Mouse (Mus musculus): Measurements from ENCODE around the gene Sash1. TPM values are rescaled to one million over a fixed set of nuclear protein-coding genes. Genes with fewer than 3 reads are reported as not detected.

Gene Sash1
- polyA plus RNA-seq, 1 experiment from 2014 or later: 2.8 TPM

DNA sequence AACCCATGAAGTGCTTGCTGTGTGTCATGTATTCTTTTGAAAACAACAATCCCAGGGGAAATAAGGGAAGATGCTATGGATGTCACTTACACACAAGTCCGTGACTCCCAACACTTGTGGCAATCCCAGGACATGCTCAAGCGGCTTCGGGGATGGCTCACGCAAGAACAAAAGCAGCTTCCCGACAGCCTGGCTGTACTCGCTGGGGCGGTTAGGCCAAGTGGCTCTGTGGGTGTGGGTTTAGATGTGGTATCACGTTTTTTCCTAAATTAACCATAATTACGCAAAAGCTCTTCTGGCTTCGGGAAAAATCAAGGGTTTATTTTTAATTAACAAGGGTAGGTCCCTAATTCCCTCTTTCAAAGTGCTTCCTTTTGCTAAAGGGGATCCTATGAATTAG lies 59.6 kb downstream of the Sash1 start:
- H3K9me3 ChIP-seq (ENCODE audit: control insufficient read depth): no peaks in the 10 kb centered on the region
- no peak overlapping the region for H3K27ac ChIP-seq (ENCODE audit: low read depth, low read length)
- H3K4me2 ChIP-seq (replicated peaks; ENCODE audit: low read depth): no peak overlapping the region
- H3K27me3 ChIP-seq (replicated peaks; ENCODE audit: control insufficient read depth, insufficient read depth, low read length): no peaks in the 10 kb centered on the region
- H3K4me3 ChIP-seq (ENCODE audit: low read depth, low read length): no peak overlapping the region
- WGBS: 87% methylated on average over 10 of the region's 10 CpGs
- H3K9ac ChIP-seq (ENCODE audit: low read depth, low read length): no peak overlapping the region
- no peak for TF ChIP-seq CTCF (IDR thresholded peaks at IDR 0.05; ENCODE audit: low read depth)
- no peak for ATAC-seq
- H3K4me1 ChIP-seq (replicated peaks; ENCODE audit: control insufficient read depth, insufficient read depth, low read length): no peaks in the 10 kb centered on the region; the same call in 1 of the 2 replicates
- H3K36me3 ChIP-seq (ENCODE audit: control insufficient read depth, insufficient read depth): no peaks in the 10 kb centered on the region

DNA sequence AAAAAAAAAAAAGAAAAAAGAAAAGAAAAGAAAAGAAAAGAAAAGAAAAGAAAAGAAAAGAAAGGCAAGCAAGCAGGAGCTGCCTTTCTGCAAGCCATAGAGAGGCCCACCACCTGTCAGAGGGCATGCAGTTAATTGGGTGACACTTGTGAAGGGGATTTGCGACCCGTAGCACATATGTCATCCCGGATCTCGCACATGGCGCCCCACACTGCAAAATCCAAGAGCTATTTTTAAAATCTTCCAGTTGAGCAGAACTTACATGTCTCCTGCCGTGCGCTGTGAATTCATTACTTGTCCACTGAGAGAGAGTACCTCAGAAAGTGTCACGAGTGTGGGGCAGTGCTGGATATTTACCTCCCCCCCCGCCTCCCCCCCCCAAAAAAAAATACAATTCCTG lies 60.0 kb downstream of the Sash1 start:
- Histone ChIP-seq H3K27me3 (replicated peaks; ENCODE audit: control insufficient read depth, insufficient read depth, low read length) (no peaks in the 10 kb centered on the region), H3K4me2 (replicated peaks; ENCODE audit: low read depth) (no peak overlapping the region), H3K9me3 (ENCODE audit: control insufficient read depth) (no peaks in the 10 kb centered on the region), H3K4me1 (replicated peaks; ENCODE audit: control insufficient read depth, insufficient read depth, low read length) (no peaks in the 10 kb centered on the region; the same call in 1 of the 2 replicates), H3K36me3 (ENCODE audit: control insufficient read depth, insufficient read depth) (no peaks in the 10 kb centered on the region), H3K9ac (ENCODE audit: low read depth, low read length) (no peak overlapping the region), H3K27ac (ENCODE audit: low read depth, low read length) (no peak overlapping the region), H3K4me3 (ENCODE audit: low read depth, low read length) (no peak overlapping the region)
- WGBS: 91% methylated on average over 9 of the region's 9 CpGs
- TF ChIP-seq CTCF (IDR thresholded peaks at IDR 0.05; ENCODE audit: low read depth): no peak
- ATAC-seq: no peak

DNA sequence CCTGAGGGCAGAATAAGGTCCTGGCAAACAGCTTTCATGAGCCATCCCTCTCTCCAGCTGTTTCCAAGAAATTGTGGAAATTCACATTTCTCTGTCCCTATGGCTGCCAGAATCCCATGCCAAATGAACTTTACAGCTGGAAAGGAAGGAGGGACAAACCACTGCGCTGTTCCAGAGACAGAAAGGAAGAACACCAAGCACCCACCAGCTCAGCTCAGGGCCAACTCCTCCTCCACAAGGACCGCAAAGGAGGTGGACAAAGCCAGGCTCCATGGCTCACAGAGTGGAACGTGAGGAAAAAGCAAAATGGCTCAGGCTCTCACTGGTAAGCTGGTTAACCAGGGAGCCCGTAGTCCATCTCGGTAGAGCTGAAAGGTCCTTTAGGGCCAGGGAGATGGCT lies 67.8 kb downstream of the Sash1 start:
- WGBS: 87% methylated on average over 5 of the region's 5 CpGs
- no peak overlapping the region for H3K27ac ChIP-seq (ENCODE audit: low read depth, low read length)
- H3K36me3 ChIP-seq (ENCODE audit: control insufficient read depth, insufficient read depth): peaks cover 3% of the 10 kb centered on the region; the same call in 1 of the 2 replicates
- no peak overlapping the region for H3K4me3 ChIP-seq (ENCODE audit: low read depth, low read length)
- H3K27me3 ChIP-seq (replicated peaks; ENCODE audit: control insufficient read depth, insufficient read depth, low read length): no peaks in the 10 kb centered on the region
- H3K9me3 ChIP-seq (ENCODE audit: control insufficient read depth): no peaks in the 10 kb centered on the region
- no peak overlapping the region for H3K4me2 ChIP-seq (replicated peaks; ENCODE audit: low read depth)
- peaks cover 5% of the 10 kb centered on the region; the same call in 1 of the 2 replicates for H3K4me1 ChIP-seq (replicated peaks; ENCODE audit: control insufficient read depth, insufficient read depth, low read length)
- H3K9ac ChIP-seq (ENCODE audit: low read depth, low read length): no peak overlapping the region
- ATAC-seq: no peak
- no peak for TF ChIP-seq CTCF (IDR thresholded peaks at IDR 0.05; ENCODE audit: low read depth)

DNA sequence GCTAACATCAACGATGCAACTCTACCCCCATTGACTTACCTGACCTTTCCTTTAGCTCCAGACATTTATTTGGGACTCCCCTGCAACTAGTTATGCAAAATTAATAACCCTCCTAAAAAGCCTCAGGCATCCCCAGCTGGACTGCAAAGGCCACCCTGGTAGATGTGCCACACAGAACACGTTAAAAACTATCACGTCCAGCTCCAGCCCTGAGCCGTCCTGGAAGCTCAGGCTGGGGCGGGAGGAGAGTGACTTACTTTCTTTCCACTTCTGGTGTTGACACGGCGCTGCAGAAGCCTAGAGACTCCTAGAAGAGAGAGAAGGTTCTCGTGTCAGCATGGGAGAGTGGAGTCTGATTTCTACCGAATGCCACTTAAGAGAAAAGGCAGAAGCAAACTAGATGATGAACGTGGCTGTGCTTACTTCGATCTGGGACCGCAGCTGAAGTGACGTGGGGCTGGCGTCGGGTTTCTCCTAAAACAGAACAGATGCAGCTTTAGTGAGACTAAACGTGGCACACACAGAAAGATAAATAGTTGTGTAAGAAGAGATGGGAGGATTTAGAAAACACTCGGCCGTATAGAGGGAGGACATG lies 71.8 kb downstream of the Sash1 start:
- H3K36me3 ChIP-seq (ENCODE audit: control insufficient read depth, insufficient read depth): peaks cover 5% of the 10 kb centered on the region; the same call in 1 of the 2 replicates
- TF ChIP-seq CTCF (IDR thresholded peaks at IDR 0.05; ENCODE audit: low read depth): no peak
- H3K9ac ChIP-seq (ENCODE audit: low read depth, low read length): no peak overlapping the region
- H3K27ac ChIP-seq (ENCODE audit: low read depth, low read length): no peak overlapping the region
- no peak overlapping the region for H3K4me2 ChIP-seq (replicated peaks; ENCODE audit: low read depth)
- 54% methylated on average over 18 of the region's 18 CpGs for WGBS
- no peak for ATAC-seq
- H3K27me3 ChIP-seq (replicated peaks; ENCODE audit: control insufficient read depth, insufficient read depth, low read length): no peaks in the 10 kb centered on the region
- H3K9me3 ChIP-seq (ENCODE audit: control insufficient read depth): no peaks in the 10 kb centered on the region
- no peak overlapping the region for H3K4me3 ChIP-seq (ENCODE audit: low read depth, low read length)
- H3K4me1 ChIP-seq (replicated peaks; ENCODE audit: control insufficient read depth, insufficient read depth, low read length): peaks cover 5% of the 10 kb centered on the region; the same call in 1 of the 2 replicates

DNA sequence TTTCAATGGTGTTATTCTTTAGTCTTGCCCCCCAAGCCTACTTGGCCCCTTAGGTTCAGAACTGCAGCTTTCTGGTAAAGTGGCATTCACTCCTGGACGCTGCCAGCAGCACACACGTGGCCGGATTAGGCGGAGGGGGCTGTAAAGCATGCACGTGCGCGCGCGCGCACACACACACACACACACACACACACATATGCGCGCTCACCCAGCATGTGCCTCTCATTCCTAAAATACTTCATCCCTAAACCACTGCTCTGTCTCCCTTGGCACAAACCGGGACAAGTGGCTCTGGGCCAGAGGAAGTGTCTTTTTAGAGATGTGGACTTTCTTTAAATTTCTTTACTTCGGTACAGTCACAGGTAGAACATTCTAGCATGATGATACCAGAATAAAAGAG lies 72.6 kb downstream of the Sash1 start:
- Histone ChIP-seq H3K4me3 (ENCODE audit: low read depth, low read length) (no peak overlapping the region), H3K27ac (ENCODE audit: low read depth, low read length) (no peak overlapping the region), H3K36me3 (ENCODE audit: control insufficient read depth, insufficient read depth) (peaks cover 5% of the 10 kb centered on the region; the same call in 1 of the 2 replicates), H3K4me2 (replicated peaks; ENCODE audit: low read depth) (no peak overlapping the region), H3K4me1 (replicated peaks; ENCODE audit: control insufficient read depth, insufficient read depth, low read length) (peaks cover 5% of the 10 kb centered on the region; the same call in 1 of the 2 replicates), H3K9ac (ENCODE audit: low read depth, low read length) (no peak overlapping the region), H3K27me3 (replicated peaks; ENCODE audit: control insufficient read depth, insufficient read depth, low read length) (no peaks in the 10 kb centered on the region), H3K9me3 (ENCODE audit: control insufficient read depth) (no peaks in the 10 kb centered on the region)
- no peak for ATAC-seq
- 77% methylated on average over 14 of the region's 14 CpGs for WGBS
- no peak for TF ChIP-seq CTCF (IDR thresholded peaks at IDR 0.05; ENCODE audit: low read depth)

DNA sequence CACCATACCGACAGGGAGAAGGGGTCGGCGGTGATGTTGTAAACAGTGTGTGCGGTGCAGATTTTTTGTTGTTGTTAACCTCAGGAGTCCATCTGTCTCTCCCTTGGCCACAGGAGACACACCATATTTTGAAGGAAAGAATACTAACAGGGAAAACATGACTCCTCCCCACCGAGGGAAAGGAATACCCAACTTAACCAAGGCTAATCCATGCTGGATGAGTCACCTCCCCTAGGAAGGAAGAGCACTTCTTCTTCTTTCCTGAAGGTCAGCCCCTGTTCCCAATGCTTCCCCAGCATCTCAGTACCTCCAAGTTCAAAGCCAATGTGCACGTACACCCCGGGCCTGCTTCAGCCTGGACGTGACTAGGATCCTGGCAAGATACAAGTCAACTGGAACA lies 73.1 kb downstream of the Sash1 start:
- no peak overlapping the region for H3K9ac ChIP-seq (ENCODE audit: low read depth, low read length)
- no peak overlapping the region for H3K4me3 ChIP-seq (ENCODE audit: low read depth, low read length)
- WGBS: 64% methylated on average over 8 of the region's 8 CpGs
- ATAC-seq: no peak
- no peaks in the 10 kb centered on the region for H3K27me3 ChIP-seq (replicated peaks; ENCODE audit: control insufficient read depth, insufficient read depth, low read length)
- peaks cover 5% of the 10 kb centered on the region; the same call in 1 of the 2 replicates for H3K36me3 ChIP-seq (ENCODE audit: control insufficient read depth, insufficient read depth)
- no peak for TF ChIP-seq CTCF (IDR thresholded peaks at IDR 0.05; ENCODE audit: low read depth)
- no peak overlapping the region for H3K27ac ChIP-seq (ENCODE audit: low read depth, low read length)
- H3K4me1 ChIP-seq (replicated peaks; ENCODE audit: control insufficient read depth, insufficient read depth, low read length): peaks cover 2% of the 10 kb centered on the region; the same call in 1 of the 2 replicates
- no peaks in the 10 kb centered on the region for H3K9me3 ChIP-seq (ENCODE audit: control insufficient read depth)
- no peak overlapping the region for H3K4me2 ChIP-seq (replicated peaks; ENCODE audit: low read depth)

Measured in intestine, postnatal 0 days (tissue).